Mouse (Mus musculus) CH12.LX (cell line): ENCODE measurements around the gene Tatdn2. TPM values are rescaled to one million over a fixed set of nuclear protein-coding genes. Genes with fewer than 3 reads are reported as not detected.

ENCODE experiments used
- DNase-seq: peaks from one replicate; pipeline ENCODE4 v3.0.0-alpha.2; 2013; ENCODE audit errors: extremely low read depth
- H3K27ac ChIP-seq: 2 replicates; pipeline ENCODE4 v1.5.1; 2012; ENCODE audit warnings: low read depth, mild to moderate bottlenecking, control low read depth, moderate library complexity; ENCODE audit not compliant: insufficient read depth
- H3K27me3 ChIP-seq: replicated peaks from 2 replicates; pipeline ENCODE3; 2012; ENCODE audit warnings: inconsistent platforms
- H3K36me3 ChIP-seq, 2 experiments: replicated peaks in 1 of 2; 2 replicates each; pipeline versions ENCODE3 to v1.6.1; 2012; ENCODE audit warnings: inconsistent platforms in 1 of 2, low read length in 1 of 2, mild to moderate bottlenecking in 1 of 2, mixed read lengths in 1 of 2, moderate library complexity in 1 of 2; ENCODE audit not compliant: control insufficient read depth in 1 of 2, insufficient read depth in 1 of 2
- H3K4me1 ChIP-seq, 2 experiments: 2 replicates each; pipeline ENCODE4 v1.6.1; 2012; ENCODE audit warnings: inconsistent platforms in 1 of 2, moderate library complexity in 1 of 2; ENCODE audit not compliant: insufficient read depth in 2 of 2, control insufficient read depth in 1 of 2
- H3K4me2 ChIP-seq: 2 replicates; pipeline ENCODE4 v1.6.1; 2012; ENCODE audit warnings: low read depth, mild to moderate bottlenecking, control low read depth; ENCODE audit not compliant: poor library complexity, insufficient read depth, severe bottlenecking
- H3K4me3 ChIP-seq, 3 experiments: fragments of 150-350 bp in 1 of 3; sonication (generic) in 1 of 3; replicated peaks in 1 of 3; 2 replicates each; pipeline versions ENCODE3 to v1.5.1; 2011 to 2012; ENCODE audit warnings: low read depth in 2 of 3, low read length in 2 of 3, mild to moderate bottlenecking in 2 of 3, moderate library complexity in 2 of 3, control low read depth in 1 of 3, improper control_type of control experiment in 1 of 3, inconsistent platforms in 1 of 3, mixed read lengths in 1 of 3; ENCODE audit not compliant: poor library complexity in 1 of 3
- H3K79me2 ChIP-seq: replicated peaks from 2 replicates; pipeline ENCODE4 v1.6.1; 2012; ENCODE audit warnings: mild to moderate bottlenecking, moderate library complexity; ENCODE audit not compliant: control insufficient read depth, poor library complexity, insufficient read depth, severe bottlenecking; ENCODE audit errors: extremely low read depth
- H3K9ac ChIP-seq: 2 replicates; pipeline ENCODE4 v1.6.1; 2012; ENCODE audit warnings: low read depth, mild to moderate bottlenecking, control low read depth, moderate library complexity; ENCODE audit not compliant: insufficient read depth
- H3K9me3 ChIP-seq: replicated peaks from 2 replicates; pipeline ENCODE3; 2012; ENCODE audit warnings: low read length, inconsistent platforms, mixed read lengths
- CHD2 ChIP-seq: IDR thresholded peaks from 2 replicates; pipeline ENCODE4 v1.6.1; 2011; ENCODE audit warnings: low read length, improper control_type of control experiment
- EP300 ChIP-seq: IDR thresholded peaks from 2 replicates; pipeline ENCODE4 v1.6.1; 2011; ENCODE audit warnings: low read length, improper control_type of control experiment
- ETS1 ChIP-seq: conservative IDR thresholded peaks from 2 replicates; pipeline ENCODE4 v1.6.1; 2012; ENCODE audit warnings: low read depth, mild to moderate bottlenecking, inconsistent platforms, low read length, improper control_type of control experiment, moderate library complexity
- GABPA ChIP-seq: IDR thresholded peaks from 2 replicates; pipeline ENCODE4 v1.6.1; 2012; ENCODE audit warnings: low read depth, low read length, improper control_type of control experiment, inconsistent platforms; ENCODE audit not compliant: insufficient replicate concordance
- HCFC1 ChIP-seq: IDR thresholded peaks from 2 replicates; pipeline ENCODE4 v1.6.1; 2012; ENCODE audit warnings: low read depth, mild to moderate bottlenecking, inconsistent platforms, low read length, improper control_type of control experiment
- IRF4 ChIP-seq: IDR thresholded peaks from 2 replicates; pipeline ENCODE4 v1.6.1; 2014; ENCODE audit warnings: low read depth, mild to moderate bottlenecking, inconsistent platforms, low read length, improper control_type of control experiment
- JUN ChIP-seq: IDR thresholded peaks from 2 replicates; pipeline ENCODE4 v1.6.1; 2011; ENCODE audit warnings: low read depth, mild to moderate bottlenecking, low read length, improper control_type of control experiment, moderate library complexity; ENCODE audit not compliant: insufficient read depth
- JUND ChIP-seq: conservative IDR thresholded peaks from 2 replicates; pipeline ENCODE4 v1.6.1; 2011; ENCODE audit warnings: low read depth, low read length, improper control_type of control experiment
- MAFK ChIP-seq: IDR thresholded peaks from 2 replicates; pipeline ENCODE4 v1.6.1; 2011; ENCODE audit warnings: low read length, improper control_type of control experiment; ENCODE audit not compliant: insufficient replicate concordance
- MAX ChIP-seq: IDR thresholded peaks from 2 replicates; pipeline ENCODE4 v1.6.1; 2011; ENCODE audit warnings: low read length, improper control_type of control experiment
- MEF2A ChIP-seq: IDR thresholded peaks from 2 replicates; pipeline ENCODE4 v1.6.1; 2014; ENCODE audit warnings: low read depth, mild to moderate bottlenecking, inconsistent platforms, low read length, improper control_type of control experiment, borderline replicate concordance
- MXI1 ChIP-seq: IDR thresholded peaks from 2 replicates; pipeline ENCODE4 v1.6.1; 2011; ENCODE audit warnings: mild to moderate bottlenecking, low read depth, low read length, improper control_type of control experiment
- NELFE ChIP-seq: IDR thresholded peaks from 2 replicates; pipeline ENCODE4 v1.6.1; 2011; ENCODE audit warnings: low read depth, low read length, improper control_type of control experiment
- NRF1 ChIP-seq: IDR thresholded peaks from 2 replicates; pipeline ENCODE4 v1.6.1; 2014; ENCODE audit warnings: low read depth, mild to moderate bottlenecking, inconsistent platforms, low read length, improper control_type of control experiment, moderate library complexity
- POLR2A ChIP-seq: IDR thresholded peaks from 2 replicates; pipeline ENCODE4 v1.6.1; 2011; ENCODE audit warnings: low read depth, mild to moderate bottlenecking, improper control_type of control experiment, low read length
- POLR2AphosphoS2 ChIP-seq: IDR thresholded peaks from 2 replicates; pipeline ENCODE4 v1.6.1; 2011; ENCODE audit warnings: low read depth, low read length, improper control_type of control experiment
- RCOR1 ChIP-seq: conservative IDR thresholded peaks from 2 replicates; pipeline ENCODE4 v1.6.1; 2012; ENCODE audit warnings: low read depth, mild to moderate bottlenecking, inconsistent platforms, low read length, improper control_type of control experiment
- SIN3A ChIP-seq: IDR thresholded peaks from 2 replicates; pipeline ENCODE4 v1.6.1; 2012; ENCODE audit warnings: low read length, improper control_type of control experiment, inconsistent platforms
- SMC3 ChIP-seq: IDR thresholded peaks from 2 replicates; pipeline ENCODE4 v1.6.1; 2011; ENCODE audit warnings: low read depth, low read length, improper control_type of control experiment
- TCF12 ChIP-seq: IDR thresholded peaks from 2 replicates; pipeline ENCODE4 v1.6.1; 2014; ENCODE audit warnings: low read depth, mild to moderate bottlenecking, inconsistent platforms, low read length, improper control_type of control experiment
- UBTF ChIP-seq: IDR thresholded peaks from 2 replicates; pipeline ENCODE4 v1.6.1; 2012; ENCODE audit warnings: low read depth, mild to moderate bottlenecking, inconsistent platforms, low read length, improper control_type of control experiment, moderate library complexity
- ZKSCAN1 ChIP-seq: IDR thresholded peaks from 2 replicates; pipeline ENCODE4 v1.6.1; 2012; ENCODE audit warnings: low read depth, inconsistent platforms, low read length, improper control_type of control experiment, borderline replicate concordance
- ZMIZ1 ChIP-seq: IDR thresholded peaks from 2 replicates; pipeline ENCODE4 v1.6.1; 2012; ENCODE audit warnings: low read depth, mild to moderate bottlenecking, inconsistent platforms, low read length, improper control_type of control experiment
- ZNF384 ChIP-seq: IDR thresholded peaks from 2 replicates; pipeline ENCODE4 v1.6.1; 2012; ENCODE audit warnings: low read depth, low read length, improper control_type of control experiment, inconsistent platforms
- dilution Hi-C: fragments of 300-500 bp; cut with MboI; formaldehyde crosslinking; loops from 2 replicates; pipeline ENCODE4 v1.14.3; 2020; ENCODE audit warnings: low sequenced_read_pairs; ENCODE audit not compliant: extremely low pct_unique_long_range_greater_than_20kb, extremely low pct_ligation_motif_present
- in situ Hi-C: fragments of 300-500 bp; cut with MboI; formaldehyde crosslinking; loops from 3 replicates; pipeline ENCODE4 v1.14.3; 2019; ENCODE audit warnings: low sequenced_read_pairs, low pct_ligation_motif_present, low pct_unique_long_range_greater_than_20kb, mixed read lengths
- polyA plus RNA-seq: library from polyadenylated mRNA; unstranded; fragments of >175 nt; gene quantifications from 2 replicates; pipeline ENCODE4 v1.2.1, GENCODE M21; 2012; ENCODE audit warnings: low read depth; ENCODE audit not compliant: insufficient read length
- total RNA-seq, 2 experiments: library from RNA; depleted of rRNA; stranded (reverse); fragments of 300-350 nt in 1 of 2; fragments of >200 nt in 1 of 2; gene quantifications; 2 replicates each; pipeline ENCODE4 v1.2.3; 2012 to 2014

Gene Tatdn2
- total and polyA plus RNA-seq, 3 experiments = 35.1 to 58.0 (median 35.5) TPM

- Histone ChIP-seq H3K4me2 (no peak overlapping the region), H3K79me2 (peaks cover 31% of the 10 kb centered on the region), H3K27me3 (peaks cover 56% of the 10 kb centered on the region), H3K4me3 (no peak overlapping the region), H3K27ac (no peak overlapping the region), H3K4me1 (peaks cover 0 to 15% of the 10 kb centered on the region in 2 experiments; a peak in 2 of 4 replicates), H3K9me3 (no peaks in the 10 kb centered on the region), H3K9ac (no peak overlapping the region), H3K36me3 (peaks cover 8 to 15% of the 10 kb centered on the region in 2 experiments)
- TF ChIP-seq UBTF = no peak
- TF ChIP-seq IRF4 = no peak
- TF ChIP-seq POLR2A = no peak
- TF ChIP-seq MEF2A = no peak
- TF ChIP-seq POLR2AphosphoS2 = no peak
- no peak for TF ChIP-seq RCOR1
- TF ChIP-seq ZMIZ1 = no peak
- no peak for TF ChIP-seq JUN
- no peak for TF ChIP-seq MAFK
- TF ChIP-seq ETS1 = no peak
- TF ChIP-seq ZKSCAN1 = no peak
- no peak for TF ChIP-seq TCF12
- TF ChIP-seq JUND = no peak
- no peak for TF ChIP-seq MXI1
- TF ChIP-seq SIN3A = no peak
- in situ Hi-C loops = no loop called here
- DNase-seq = no peak
- dilution Hi-C loops = no loop called here
Observed at GRCm38 (mm10) chr6:113742321-113742720, 45.5 kb downstream of the Tatdn2 start.

GRCm38 (mm10) chr6:113743111-113743510 lies 46.3 kb downstream of the Tatdn2 start:
- dilution Hi-C loops (no loop called here), in situ Hi-C loops (no loop called here)
- TF ChIP-seq ETS1 = no peak
- no peak for TF ChIP-seq ZNF384
- TF ChIP-seq POLR2A = no peak
- no peak for TF ChIP-seq MAFK
- TF ChIP-seq NELFE = no peak
- no peak for TF ChIP-seq JUN
- no peak for TF ChIP-seq NRF1
- TF ChIP-seq MXI1 = no peak
- TF ChIP-seq GABPA = no peak
- no peak for TF ChIP-seq MEF2A
- TF ChIP-seq HCFC1 = no peak
- TF ChIP-seq ZMIZ1 = no peak
- no peak for TF ChIP-seq EP300
- TF ChIP-seq MAX = no peak
- no peak for TF ChIP-seq CHD2
- TF ChIP-seq ZKSCAN1 = no peak
- no peak for TF ChIP-seq SMC3
- Histone ChIP-seq H3K79me2 (peaks cover 23% of the 10 kb centered on the region), H3K4me2 (no peak overlapping the region), H3K4me1 (peaks cover 0 to 15% of the 10 kb centered on the region in 2 experiments; a peak in 2 of 4 replicates), H3K27me3 (peaks cover 62% of the 10 kb centered on the region), H3K36me3 (peaks cover 2 to 7% of the 10 kb centered on the region in 2 experiments), H3K4me3 (no peak overlapping the region), H3K9ac (no peak overlapping the region), H3K27ac (no peak overlapping the region), H3K9me3 (no peaks in the 10 kb centered on the region)
- no peak for DNase-seq
